Mouse (Mus musculus) bone marrow, adult 2 months (tissue): ENCODE measurements around the gene Dpp9.

Experiments used
- CTCF ChIP-seq: fragments of 200-500 bp; IDR thresholded peaks from 2 replicates; pipeline ENCODE4 v1.5.1; 2011; ENCODE audit warnings: low read length, control low read depth; ENCODE audit not compliant: control insufficient read depth, insufficient read depth
- POLR2A ChIP-seq: fragments of 200-500 bp; IDR thresholded peaks from 2 replicates; pipeline ENCODE4 v1.6.1; 2011; ENCODE audit warnings: low read depth, mild to moderate bottlenecking, control low read depth, low read length, borderline replicate concordance; ENCODE audit not compliant: control insufficient read depth

DNA sequence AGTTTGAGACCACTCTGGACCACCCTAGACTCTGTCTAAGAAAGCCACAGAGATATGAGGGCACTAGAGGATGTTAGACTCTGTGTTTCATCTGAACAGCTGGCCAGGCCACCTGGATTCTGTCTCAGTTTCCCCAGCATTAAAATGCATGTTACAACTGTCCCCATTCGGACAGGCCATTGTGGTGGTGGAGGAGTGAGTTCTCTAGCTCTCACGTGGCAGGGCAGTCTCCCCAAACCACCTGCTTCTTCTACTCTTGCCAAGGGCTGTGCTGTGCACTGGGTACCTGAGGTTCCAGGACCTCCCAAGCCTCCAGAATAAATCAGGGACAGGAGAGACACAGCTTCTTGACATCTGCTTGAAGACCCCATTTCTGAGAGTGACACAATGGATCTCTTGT is 68.8 kb downstream of the Dpp9 start:
- TF ChIP-seq POLR2A (no peak), CTCF (no peak)
